Mouse (Mus musculus): ENCODE results near the gene Dmgdh. TPM values are rescaled to one million over a fixed set of nuclear protein-coding genes. Genes with fewer than 3 reads are reported as not detected.

Gene Dmgdh
- total RNA-seq, 2 experiments from 2014 or later: 2.6 to 3.1 TPM

Small RNA genes within 50 kb of the gene (microRNA-seq; reads per million reads assigned to microRNA genes)
- not detected for gene Mir5624

Other genes starting within 250 kb of the Dmgdh start
- 10 to 100 TPM; 37.8 to 40.7 TPM for gene Jmy, start 174.6 kb upstream of the Dmgdh start, total RNA-seq (2021)
- not detected for gene Bhmt, start 36.5 kb upstream of the Dmgdh start, total RNA-seq (2021)
- gene Bhmt2, start 131 bp upstream of the Dmgdh start, total RNA-seq (2021): under 1 TPM; 0.66 to 0.69 TPM
- 10 to 100 TPM; 76.5 to 81.2 TPM for gene Arsb, start 97.2 kb downstream of the Dmgdh start, total RNA-seq (2021)